Mouse (Mus musculus) small intestine, adult 2 months (tissue): ENCODE measurements around the gene 2310022B05Rik.

Experiments
- CTCF ChIP-seq: fragments of 200-500 bp; IDR thresholded peaks from 2 replicates; pipeline ENCODE4 v1.5.1; 2012; ENCODE audit warnings: low read depth, mild to moderate bottlenecking, control low read depth, inconsistent platforms, low read length, moderate library complexity, mixed read lengths; ENCODE audit not compliant: insufficient replicate concordance, insufficient read length; ENCODE audit errors: extremely low read depth
- POLR2A ChIP-seq: fragments of 200-500 bp; IDR thresholded peaks from 2 replicates; pipeline ENCODE4 v1.6.1; 2012; ENCODE audit warnings: low read depth, mild to moderate bottlenecking, control low read depth, inconsistent platforms, low read length, moderate library complexity

- TF ChIP-seq CTCF (no peak), POLR2A (no peak)
Measured at GRCm38 (mm10) chr8:124618252-124618651, 44.9 kb downstream of the 2310022B05Rik start.
